Mouse (Mus musculus): Measurements from ENCODE around the gene Tnfsf10.

GRCm38 (mm10) chr3:27374396-27374795 lies 57.6 kb downstream of the Tnfsf10 start:
- TF ChIP-seq POLR2A (IDR thresholded peaks at IDR 0.05; ENCODE audit: borderline replicate concordance, extremely low read depth, insufficient read depth, insufficient read length, poor library complexity, severe bottlenecking): no peak
- TF ChIP-seq CTCF (IDR thresholded peaks at IDR 0.05; ENCODE audit: borderline replicate concordance, extremely low read depth, insufficient read depth, insufficient read length): no peak
